Mouse (Mus musculus) stomach, embryonic 16.5 days (tissue): ENCODE results near the gene Stra8. TPM values are rescaled to one million over a fixed set of nuclear protein-coding genes. Genes with fewer than 3 reads are reported as not detected.

ENCODE experiments used
- ATAC-seq: fragments of 200-750 bp; cut with Nextera tagmentation; 2 replicates; pipeline ENCODE4 v1.8.0; 2017; ENCODE audit warnings: moderate number of reproducible peaks, moderate TSS enrichment; ENCODE audit not compliant: insufficient read depth, low FRiP score
- H3K27ac ChIP-seq: fragments of 300-500 bp; sonication (generic); 2 replicates; pipeline ENCODE4 v1.5.1; 2014; ENCODE audit warnings: low read length
- H3K27me3 ChIP-seq: fragments of 300-500 bp; sonication (generic); 2 replicates; pipeline ENCODE4 v1.6.1; 2014; ENCODE audit warnings: low read length, control low read depth, mixed read lengths; ENCODE audit not compliant: control insufficient read depth, insufficient read depth
- H3K36me3 ChIP-seq: fragments of 300-500 bp; sonication (generic); 2 replicates; pipeline ENCODE4 v1.6.1; 2014; ENCODE audit warnings: low read length; ENCODE audit not compliant: control insufficient read depth, insufficient read depth
- H3K4me1 ChIP-seq: fragments of 300-500 bp; sonication (generic); 2 replicates; pipeline ENCODE4 v1.6.1; 2014; ENCODE audit warnings: low read length, control low read depth, mixed read lengths; ENCODE audit not compliant: control insufficient read depth, insufficient read depth
- H3K4me2 ChIP-seq: fragments of 300-500 bp; sonication (generic); 2 replicates; pipeline ENCODE4 v1.6.1; 2014; ENCODE audit warnings: low read depth, low read length, mixed read lengths
- H3K4me3 ChIP-seq: fragments of 300-500 bp; sonication (generic); replicated peaks from 2 replicates; pipeline ENCODE4 v1.5.1; 2014; ENCODE audit warnings: mild to moderate bottlenecking, low read length
- H3K9ac ChIP-seq: fragments of 300-500 bp; sonication (generic); 2 replicates; pipeline ENCODE4 v1.6.1; 2014; ENCODE audit warnings: low read length
- H3K9me3 ChIP-seq: fragments of 300-500 bp; sonication (generic); replicated peaks from 2 replicates; pipeline ENCODE4 v1.6.1; 2016; ENCODE audit warnings: low read length, control low read depth; ENCODE audit not compliant: control insufficient read depth
- WGBS: fragments of 180-500 bp; shearing (Covaris S2); extraction: QIAGEN DNeasy Blood & Tissue Kit; methylation state at CpG from one replicate; pipeline ENCODE4 v1.1.7; 2014; 5-methylcytosine and 5-hydroxymethylcytosine counted together
- polyA plus RNA-seq: library from polyadenylated mRNA; unstranded; fragments of >200 nt; fragmentation: Nextera tagmentation; extraction: Ambion mirVana; gene quantifications from 2 replicates; pipeline ENCODE4 v1.2.1, GENCODE M21; 2015

Gene Stra8
- polyA plus RNA-seq, 1 experiment from 2014 or later: not detected

- H3K4me1 ChIP-seq: no peaks in the 10 kb centered on the region
- no peaks in the 10 kb centered on the region for H3K9me3 ChIP-seq
- peak; percentile 47; the same call in 1 of the 2 replicates for ATAC-seq
- no peak overlapping the region for H3K4me3 ChIP-seq
- H3K27ac ChIP-seq: no peak overlapping the region
- WGBS: 63% methylated on average over 14 of the region's 14 CpGs
- no peaks in the 10 kb centered on the region for H3K27me3 ChIP-seq
- no peaks in the 10 kb centered on the region for H3K36me3 ChIP-seq
- H3K9ac ChIP-seq: no peak overlapping the region
- no peak overlapping the region for H3K4me2 ChIP-seq
These were observed 2.0 kb downstream of the Stra8 start for GRCm38 (mm10) chr6:34921941-34922340.

GRCm38 (mm10) chr6:34927156-34927555 is 7.2 kb downstream of the Stra8 start:
- Histone ChIP-seq H3K9me3 (no peaks in the 10 kb centered on the region), H3K27ac (no peak overlapping the region), H3K27me3 (no peaks in the 10 kb centered on the region), H3K36me3 (no peaks in the 10 kb centered on the region), H3K9ac (no peak overlapping the region), H3K4me3 (no peak overlapping the region), H3K4me2 (no peak overlapping the region), H3K4me1 (no peaks in the 10 kb centered on the region)
- ATAC-seq: no peak
- 39% methylated on average over 4 of the region's 4 CpGs for WGBS

GRCm38 (mm10) chr6:34927594-34927993 is 7.6 kb downstream of the Stra8 start:
- H3K4me1 ChIP-seq: no peaks in the 10 kb centered on the region
- no peak overlapping the region for H3K4me2 ChIP-seq
- no peak for ATAC-seq
- H3K9me3 ChIP-seq: no peaks in the 10 kb centered on the region
- H3K27ac ChIP-seq: no peak overlapping the region
- H3K9ac ChIP-seq: no peak overlapping the region
- 96% methylated on average over 8 of the region's 8 CpGs for WGBS
- H3K4me3 ChIP-seq: no peak overlapping the region
- no peaks in the 10 kb centered on the region for H3K36me3 ChIP-seq
- H3K27me3 ChIP-seq: no peaks in the 10 kb centered on the region

GRCm38 (mm10) chr6:34932633-34933032 is 12.7 kb downstream of the Stra8 start:
- WGBS: 80% methylated on average over 1 of the region's 1 CpGs
- Histone ChIP-seq H3K36me3 (no peaks in the 10 kb centered on the region), H3K27ac (no peak overlapping the region), H3K9ac (no peak overlapping the region), H3K4me3 (no peak overlapping the region), H3K9me3 (no peaks in the 10 kb centered on the region), H3K27me3 (no peaks in the 10 kb centered on the region), H3K4me1 (no peaks in the 10 kb centered on the region), H3K4me2 (no peak overlapping the region)
- ATAC-seq: no peak

- 73% methylated on average over 5 of the region's 5 CpGs for WGBS
- H3K27me3 ChIP-seq: no peaks in the 10 kb centered on the region
These were observed 16.8 kb downstream of the Stra8 start for GRCm38 (mm10) chr6:34936743-34937142.

GRCm38 (mm10) chr6:34938280-34938928 is 18.4 kb downstream of the Stra8 start:
- WGBS: 43% methylated on average over 7 of the region's 7 CpGs
- Histone ChIP-seq H3K9me3 (no peaks in the 10 kb centered on the region), H3K4me2 (no peak overlapping the region), H3K4me1 (no peaks in the 10 kb centered on the region), H3K27ac (no peak overlapping the region), H3K27me3 (no peaks in the 10 kb centered on the region), H3K36me3 (no peaks in the 10 kb centered on the region), H3K4me3 (no peak overlapping the region), H3K9ac (no peak overlapping the region)
- no peak for ATAC-seq

More at GRCm38 (mm10) chr6:34936743-34937142, 16.8 kb downstream of the Stra8 start:
- Histone ChIP-seq H3K4me1 (no peaks in the 10 kb centered on the region), H3K36me3 (no peaks in the 10 kb centered on the region), H3K4me2 (no peak overlapping the region), H3K4me3 (no peak overlapping the region), H3K9ac (no peak overlapping the region), H3K9me3 (no peaks in the 10 kb centered on the region), H3K27ac (no peak overlapping the region)
- ATAC-seq: no peak

GRCm38 (mm10) chr6:34938929-34939325 is 19.0 kb downstream of the Stra8 start:
- ATAC-seq: no peak
- no peak overlapping the region for H3K9ac ChIP-seq
- no peak overlapping the region for H3K4me3 ChIP-seq
- H3K4me1 ChIP-seq: no peaks in the 10 kb centered on the region
- no peak overlapping the region for H3K27ac ChIP-seq
- no peaks in the 10 kb centered on the region for H3K27me3 ChIP-seq
- no peaks in the 10 kb centered on the region for H3K36me3 ChIP-seq
- 39% methylated on average over 4 of the region's 4 CpGs for WGBS
- H3K9me3 ChIP-seq: no peaks in the 10 kb centered on the region
- no peak overlapping the region for H3K4me2 ChIP-seq

GRCm38 (mm10) chr6:34939451-34939850 is 19.5 kb downstream of the Stra8 start:
- Histone ChIP-seq H3K4me1 (no peaks in the 10 kb centered on the region), H3K27ac (no peak overlapping the region), H3K4me3 (no peak overlapping the region), H3K36me3 (no peaks in the 10 kb centered on the region), H3K4me2 (no peak overlapping the region), H3K9ac (no peak overlapping the region), H3K27me3 (no peaks in the 10 kb centered on the region), H3K9me3 (no peaks in the 10 kb centered on the region)
- no peak for ATAC-seq
- 92% methylated on average over 8 of the region's 8 CpGs for WGBS

- no peak overlapping the region for H3K9ac ChIP-seq
- ATAC-seq: no peak
- H3K36me3 ChIP-seq: no peaks in the 10 kb centered on the region
- no peak overlapping the region for H3K27ac ChIP-seq
- H3K9me3 ChIP-seq: no peaks in the 10 kb centered on the region
- H3K4me3 ChIP-seq: no peak overlapping the region
- H3K4me1 ChIP-seq: no peaks in the 10 kb centered on the region
- no peaks in the 10 kb centered on the region for H3K27me3 ChIP-seq
- WGBS: 62% methylated on average over 2 of the region's 2 CpGs
- no peak overlapping the region for H3K4me2 ChIP-seq
These were observed 21.5 kb downstream of the Stra8 start for GRCm38 (mm10) chr6:34941496-34941895.
